Mouse (Mus musculus) CH12.LX (cell line): ENCODE measurements at regions not wholly inside any gene's neighbourhood (a gene's known extent, or its start where the extent isn't known, plus 50 kb on each side); places are given as distances from the start of the nearest gene placed in this dataset.

Source experiments
- DNase-seq: peaks from one replicate; pipeline ENCODE4 v3.0.0-alpha.2; 2013; ENCODE audit errors: extremely low read depth
- H3K27ac ChIP-seq: 2 replicates; pipeline ENCODE4 v1.5.1; 2012; ENCODE audit warnings: low read depth, mild to moderate bottlenecking, control low read depth, moderate library complexity; ENCODE audit not compliant: insufficient read depth
- H3K27me3 ChIP-seq: replicated peaks from 2 replicates; pipeline ENCODE3; 2012; ENCODE audit warnings: inconsistent platforms
- H3K36me3 ChIP-seq, 2 experiments: replicated peaks in 1 of 2; 2 replicates each; pipeline versions ENCODE3 to v1.6.1; 2012; ENCODE audit warnings: inconsistent platforms in 1 of 2, low read length in 1 of 2, mild to moderate bottlenecking in 1 of 2, mixed read lengths in 1 of 2, moderate library complexity in 1 of 2; ENCODE audit not compliant: control insufficient read depth in 1 of 2, insufficient read depth in 1 of 2
- H3K4me1 ChIP-seq, 2 experiments: 2 replicates each; pipeline ENCODE4 v1.6.1; 2012; ENCODE audit warnings: inconsistent platforms in 1 of 2, moderate library complexity in 1 of 2; ENCODE audit not compliant: insufficient read depth in 2 of 2, control insufficient read depth in 1 of 2
- H3K4me2 ChIP-seq: 2 replicates; pipeline ENCODE4 v1.6.1; 2012; ENCODE audit warnings: low read depth, mild to moderate bottlenecking, control low read depth; ENCODE audit not compliant: poor library complexity, insufficient read depth, severe bottlenecking
- H3K4me3 ChIP-seq, 3 experiments: fragments of 150-350 bp in 1 of 3; sonication (generic) in 1 of 3; replicated peaks in 1 of 3; 2 replicates each; pipeline versions ENCODE3 to v1.5.1; 2011 to 2012; ENCODE audit warnings: low read depth in 2 of 3, low read length in 2 of 3, mild to moderate bottlenecking in 2 of 3, moderate library complexity in 2 of 3, control low read depth in 1 of 3, improper control_type of control experiment in 1 of 3, inconsistent platforms in 1 of 3, mixed read lengths in 1 of 3; ENCODE audit not compliant: poor library complexity in 1 of 3
- H3K79me2 ChIP-seq: replicated peaks from 2 replicates; pipeline ENCODE4 v1.6.1; 2012; ENCODE audit warnings: mild to moderate bottlenecking, moderate library complexity; ENCODE audit not compliant: control insufficient read depth, poor library complexity, insufficient read depth, severe bottlenecking; ENCODE audit errors: extremely low read depth
- H3K9ac ChIP-seq: 2 replicates; pipeline ENCODE4 v1.6.1; 2012; ENCODE audit warnings: low read depth, mild to moderate bottlenecking, control low read depth, moderate library complexity; ENCODE audit not compliant: insufficient read depth
- H3K9me3 ChIP-seq: replicated peaks from 2 replicates; pipeline ENCODE3; 2012; ENCODE audit warnings: low read length, inconsistent platforms, mixed read lengths
- BHLHE40 ChIP-seq: IDR thresholded peaks from 2 replicates; pipeline ENCODE4 v1.6.1; 2011; ENCODE audit warnings: mild to moderate bottlenecking, low read depth, low read length, improper control_type of control experiment
- CHD1 ChIP-seq: IDR thresholded peaks from 2 replicates; pipeline ENCODE4 v1.6.1; 2012; ENCODE audit warnings: low read depth, low read length, improper control_type of control experiment, inconsistent platforms
- CHD2 ChIP-seq: IDR thresholded peaks from 2 replicates; pipeline ENCODE4 v1.6.1; 2011; ENCODE audit warnings: low read length, improper control_type of control experiment
- ELF1 ChIP-seq: IDR thresholded peaks from 2 replicates; pipeline ENCODE4 v1.6.1; 2014; ENCODE audit warnings: low read depth, mild to moderate bottlenecking, inconsistent platforms, low read length, improper control_type of control experiment
- ETS1 ChIP-seq: conservative IDR thresholded peaks from 2 replicates; pipeline ENCODE4 v1.6.1; 2012; ENCODE audit warnings: low read depth, mild to moderate bottlenecking, inconsistent platforms, low read length, improper control_type of control experiment, moderate library complexity
- GABPA ChIP-seq: IDR thresholded peaks from 2 replicates; pipeline ENCODE4 v1.6.1; 2012; ENCODE audit warnings: low read depth, low read length, improper control_type of control experiment, inconsistent platforms; ENCODE audit not compliant: insufficient replicate concordance
- HCFC1 ChIP-seq: IDR thresholded peaks from 2 replicates; pipeline ENCODE4 v1.6.1; 2012; ENCODE audit warnings: low read depth, mild to moderate bottlenecking, inconsistent platforms, low read length, improper control_type of control experiment
- IRF4 ChIP-seq: IDR thresholded peaks from 2 replicates; pipeline ENCODE4 v1.6.1; 2014; ENCODE audit warnings: low read depth, mild to moderate bottlenecking, inconsistent platforms, low read length, improper control_type of control experiment
- JUN ChIP-seq: IDR thresholded peaks from 2 replicates; pipeline ENCODE4 v1.6.1; 2011; ENCODE audit warnings: low read depth, mild to moderate bottlenecking, low read length, improper control_type of control experiment, moderate library complexity; ENCODE audit not compliant: insufficient read depth
- JUND ChIP-seq: conservative IDR thresholded peaks from 2 replicates; pipeline ENCODE4 v1.6.1; 2011; ENCODE audit warnings: low read depth, low read length, improper control_type of control experiment
- KAT2A ChIP-seq: IDR thresholded peaks from 2 replicates; pipeline ENCODE4 v1.6.1; 2012; ENCODE audit warnings: low read length, improper control_type of control experiment, inconsistent platforms; ENCODE audit not compliant: insufficient replicate concordance
- MAFK ChIP-seq: IDR thresholded peaks from 2 replicates; pipeline ENCODE4 v1.6.1; 2011; ENCODE audit warnings: low read length, improper control_type of control experiment; ENCODE audit not compliant: insufficient replicate concordance
- MEF2A ChIP-seq: IDR thresholded peaks from 2 replicates; pipeline ENCODE4 v1.6.1; 2014; ENCODE audit warnings: low read depth, mild to moderate bottlenecking, inconsistent platforms, low read length, improper control_type of control experiment, borderline replicate concordance
- MXI1 ChIP-seq: IDR thresholded peaks from 2 replicates; pipeline ENCODE4 v1.6.1; 2011; ENCODE audit warnings: mild to moderate bottlenecking, low read depth, low read length, improper control_type of control experiment
- NELFE ChIP-seq: IDR thresholded peaks from 2 replicates; pipeline ENCODE4 v1.6.1; 2011; ENCODE audit warnings: low read depth, low read length, improper control_type of control experiment
- PAX5 ChIP-seq: IDR thresholded peaks from 2 replicates; pipeline ENCODE4 v1.6.1; 2012; ENCODE audit warnings: low read length, inconsistent platforms, mixed read lengths
- RAD21 ChIP-seq: IDR thresholded peaks from 2 replicates; pipeline ENCODE4 v1.6.1; 2011; ENCODE audit warnings: low read depth, mild to moderate bottlenecking, low read length, improper control_type of control experiment, moderate library complexity
- TBP ChIP-seq: conservative IDR thresholded peaks from 2 replicates; pipeline ENCODE4 v1.6.1; 2011; ENCODE audit warnings: low read depth, low read length, improper control_type of control experiment
- TCF12 ChIP-seq: IDR thresholded peaks from 2 replicates; pipeline ENCODE4 v1.6.1; 2014; ENCODE audit warnings: low read depth, mild to moderate bottlenecking, inconsistent platforms, low read length, improper control_type of control experiment
- USF1 ChIP-seq: IDR thresholded peaks from 2 replicates; pipeline ENCODE4 v1.6.1; 2014; ENCODE audit warnings: low read depth, mild to moderate bottlenecking, inconsistent platforms, low read length, improper control_type of control experiment
- ZKSCAN1 ChIP-seq: IDR thresholded peaks from 2 replicates; pipeline ENCODE4 v1.6.1; 2012; ENCODE audit warnings: low read depth, inconsistent platforms, low read length, improper control_type of control experiment, borderline replicate concordance
- ZNF384 ChIP-seq: IDR thresholded peaks from 2 replicates; pipeline ENCODE4 v1.6.1; 2012; ENCODE audit warnings: low read depth, low read length, improper control_type of control experiment, inconsistent platforms
- dilution Hi-C: fragments of 300-500 bp; cut with MboI; formaldehyde crosslinking; loops from 2 replicates; pipeline ENCODE4 v1.14.3; 2020; ENCODE audit warnings: low sequenced_read_pairs; ENCODE audit not compliant: extremely low pct_unique_long_range_greater_than_20kb, extremely low pct_ligation_motif_present
- in situ Hi-C: fragments of 300-500 bp; cut with MboI; formaldehyde crosslinking; loops from 3 replicates; pipeline ENCODE4 v1.14.3; 2019; ENCODE audit warnings: low sequenced_read_pairs, low pct_ligation_motif_present, low pct_unique_long_range_greater_than_20kb, mixed read lengths

- TF ChIP-seq TBP: no peak
- TF ChIP-seq MAFK: no peak
- TF ChIP-seq MXI1: no peak
- TF ChIP-seq KAT2A: no peak
- no peak for TF ChIP-seq ETS1
- no peak for TF ChIP-seq BHLHE40
- no peak for TF ChIP-seq CHD2
- no peak for TF ChIP-seq PAX5
- no peak overlapping the region for H3K9ac ChIP-seq
- dilution Hi-C loops: no loop called here
- H3K79me2 ChIP-seq: no peaks in the 10 kb centered on the region
- H3K27me3 ChIP-seq: no peaks in the 10 kb centered on the region
- no peaks in the 10 kb centered on the region for H3K36me3 ChIP-seq
- H3K4me1 ChIP-seq: no peaks in the 10 kb centered on the region
- no peak for DNase-seq
- no peaks in the 10 kb centered on the region for H3K9me3 ChIP-seq
- in situ Hi-C loops: no loop called here
- H3K27ac ChIP-seq: no peak overlapping the region
- H3K4me2 ChIP-seq: no peak overlapping the region
- H3K4me3 ChIP-seq: no peak overlapping the region
Measured at GRCm38 (mm10) chr3:65478215-65478614, 50.0 kb upstream of the Tiparp start.

GRCm38 (mm10) chr3:65477111-65477510 is 51.1 kb upstream of the Tiparp start:
- no peak for DNase-seq
- dilution Hi-C loops: no loop called here
- in situ Hi-C loops: no loop called here

GRCm38 (mm10) chr3:65476091-65476953 is 51.9 kb upstream of the Tiparp start:
- TF ChIP-seq NELFE: no peak
- no peak for TF ChIP-seq ZKSCAN1
- no peak for TF ChIP-seq TBP
- no peak for TF ChIP-seq JUN
- TF ChIP-seq MEF2A: no peak
- TF ChIP-seq TCF12: no peak
- TF ChIP-seq RAD21: no peak
- no peak for TF ChIP-seq GABPA
- no peak for TF ChIP-seq KAT2A
- no peak for TF ChIP-seq IRF4
- TF ChIP-seq HCFC1: no peak
- TF ChIP-seq CHD1: no peak
- TF ChIP-seq JUND: no peak
- Histone ChIP-seq H3K9ac (no peak overlapping the region), H3K9me3 (no peaks in the 10 kb centered on the region), H3K4me2 (no peak overlapping the region), H3K4me1 (no peaks in the 10 kb centered on the region), H3K4me3 (no peak overlapping the region), H3K79me2 (no peaks in the 10 kb centered on the region), H3K36me3 (no peaks in the 10 kb centered on the region), H3K27me3 (no peaks in the 10 kb centered on the region), H3K27ac (no peak overlapping the region)
- dilution Hi-C loops (no loop called here), in situ Hi-C loops (no loop called here)
- DNase-seq: no peak

More at GRCm38 (mm10) chr3:65477111-65477510, 51.1 kb upstream of the Tiparp start:
- Histone ChIP-seq H3K4me3 (no peak overlapping the region), H3K4me2 (no peak overlapping the region)
- TF ChIP-seq ELF1 (no peak), JUN (no peak), USF1 (no peak), ZNF384 (no peak)
- TF ChIP-seq, all 38 proteins: peak for 0
- Histone ChIP-seq H3K36me3 (no peaks in the 10 kb centered on the region), H3K27ac (no peak overlapping the region), H3K79me2 (no peaks in the 10 kb centered on the region), H3K4me1 (no peaks in the 10 kb centered on the region), H3K9me3 (no peaks in the 10 kb centered on the region), H3K9ac (no peak overlapping the region), H3K27me3 (no peaks in the 10 kb centered on the region)
